Mouse (Mus musculus) erythroblast, embryonic 14.5 days (primary cell): ENCODE results near the gene Bdh1.

Source experiments
- GATA1 ChIP-seq: IDR thresholded peaks from 2 replicates; pipeline ENCODE4 v1.6.1; 2012; ENCODE audit warnings: low read length, inconsistent platforms, mixed read lengths
- TAL1 ChIP-seq: IDR thresholded peaks from 3 replicates; pipeline ENCODE4 v1.6.1; 2012; ENCODE audit warnings: low read length, inconsistent platforms, mixed read lengths

GRCm38 (mm10) chr16:31507457-31507755 is 85.3 kb downstream of the Bdh1 start:
- TF ChIP-seq GATA1, result no peak
- TF ChIP-seq TAL1, result no peak
